Mouse (Mus musculus): ENCODE measurements at regions not wholly inside any gene's neighbourhood (a gene's known extent, or its start where the extent isn't known, plus 50 kb on each side); places are given as distances from the start of the nearest gene placed in this dataset.

DNA sequence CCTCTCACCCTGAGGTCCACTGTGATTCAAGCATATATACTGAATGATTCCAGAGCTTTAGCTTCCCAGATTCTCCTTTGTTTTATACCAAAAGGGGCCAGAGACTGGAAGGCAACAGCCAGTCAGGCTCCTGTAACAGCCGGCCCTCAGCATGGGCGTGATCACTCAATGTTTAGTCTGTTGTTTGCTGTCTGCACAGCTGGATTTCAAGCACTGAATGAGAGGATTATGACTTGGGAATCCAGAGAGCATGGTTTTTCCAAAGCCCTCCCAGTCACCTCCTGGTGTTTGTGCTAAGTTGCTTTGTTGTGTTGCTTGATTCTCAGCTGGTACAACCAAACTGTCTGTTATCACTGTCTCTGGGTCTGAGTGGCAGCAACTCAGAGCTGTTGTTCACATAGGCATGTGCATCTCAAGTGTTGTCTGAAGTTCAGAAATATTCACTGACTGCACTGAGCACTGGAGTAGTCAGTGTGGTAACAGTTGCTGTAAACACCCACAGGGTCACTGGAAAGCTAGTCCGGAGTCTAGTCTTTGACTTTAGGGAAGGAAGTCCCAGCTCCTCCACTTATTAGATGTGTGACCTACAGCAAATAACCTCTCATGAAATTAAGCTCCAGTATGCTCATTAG lies 196.9 kb upstream of the Fggy start:
- WGBS, result 85% methylated on average over 3 of the region's 3 CpGs
- TF ChIP-seq CTCF (IDR thresholded peaks at IDR 0.05; ENCODE audit: insufficient read depth, low read depth, low read length) (no peak), POLR2A (IDR thresholded peaks at IDR 0.05; ENCODE audit: insufficient read depth, low read depth, low read length) (no peak)
- Histone ChIP-seq H3K4me3 (ENCODE audit: insufficient read depth, low read depth, low read length) (no peak overlapping the region), H3K4me1 (ENCODE audit: control insufficient read depth, insufficient read depth, low read length) (no peaks in the 10 kb centered on the region), H3K27ac (ENCODE audit: insufficient read depth, low read depth, low read length) (no peak overlapping the region)

DNA sequence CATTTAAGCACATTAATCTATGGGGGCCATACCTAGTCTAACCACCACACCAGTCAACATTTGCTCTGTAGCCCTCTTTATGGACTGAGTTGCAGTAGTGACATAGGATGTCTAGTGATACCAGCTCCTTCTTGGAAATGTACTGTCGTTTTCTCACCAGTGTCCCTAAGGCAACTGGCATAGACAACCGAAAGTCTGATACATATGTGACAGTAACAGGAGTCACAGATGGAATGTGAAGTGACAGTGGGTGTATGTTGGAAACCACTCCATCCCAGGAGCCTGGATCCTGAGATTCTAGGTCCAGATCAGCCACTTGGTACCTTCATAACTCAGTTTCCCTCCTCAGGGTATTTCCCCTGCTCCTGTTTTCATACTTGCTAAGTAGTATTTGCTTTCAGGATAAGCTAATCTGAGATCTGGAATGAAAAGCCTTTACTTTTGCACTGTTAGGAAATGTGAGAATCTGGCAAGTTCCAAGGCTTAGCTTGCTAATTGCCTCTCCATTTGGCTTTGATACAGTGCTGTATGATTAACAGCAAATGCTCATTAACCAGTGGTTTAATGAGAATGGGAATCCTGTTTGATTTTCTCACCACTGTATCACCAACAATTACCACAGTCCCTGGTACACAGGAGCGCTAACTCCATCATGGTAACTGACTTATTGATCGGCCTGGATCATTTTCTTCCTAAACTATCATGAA lies 192.8 kb upstream of the Fggy start:
- Histone ChIP-seq H3K4me1 (ENCODE audit: control insufficient read depth, insufficient read depth, low read length) (no peaks in the 10 kb centered on the region), H3K4me3 (ENCODE audit: insufficient read depth, low read depth, low read length) (no peak overlapping the region), H3K27ac (ENCODE audit: insufficient read depth, low read depth, low read length) (no peak overlapping the region)
- TF ChIP-seq CTCF (IDR thresholded peaks at IDR 0.05; ENCODE audit: insufficient read depth, low read depth, low read length) (no peak), POLR2A (IDR thresholded peaks at IDR 0.05; ENCODE audit: insufficient read depth, low read depth, low read length) (no peak)
- 81% methylated on average over 4 of the region's 4 CpGs for WGBS

DNA sequence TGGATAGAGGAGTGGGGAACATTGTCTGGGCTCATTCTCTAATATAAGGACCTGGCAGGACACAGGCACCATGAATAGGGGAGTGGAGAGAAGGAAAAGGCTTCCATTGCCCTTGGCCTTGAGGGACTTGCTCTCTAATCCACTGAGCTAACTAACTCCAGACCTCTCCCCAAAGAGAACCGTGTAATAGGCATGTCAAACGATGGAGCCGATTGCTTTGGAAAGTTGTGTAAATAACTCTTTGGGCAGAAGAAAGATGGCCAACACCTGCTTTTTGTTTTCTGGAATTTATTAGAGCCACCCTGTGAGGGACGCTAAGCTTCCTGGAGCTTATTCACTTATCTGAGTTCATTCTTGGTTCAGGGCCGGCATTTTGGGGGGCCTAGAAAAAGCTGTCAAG lies 180.9 kb upstream of the Fggy start:
- TF ChIP-seq POLR2A (IDR thresholded peaks at IDR 0.05; ENCODE audit: insufficient read depth, low read depth, low read length) (no peak), CTCF (IDR thresholded peaks at IDR 0.05; ENCODE audit: insufficient read depth, low read depth, low read length) (no peak)
- Histone ChIP-seq H3K4me3 (ENCODE audit: insufficient read depth, low read depth, low read length) (no peak overlapping the region), H3K4me1 (ENCODE audit: control insufficient read depth, insufficient read depth, low read length) (no peaks in the 10 kb centered on the region; the same call in 1 of the 2 replicates), H3K27ac (ENCODE audit: insufficient read depth, low read depth, low read length) (no peak overlapping the region)
- WGBS, result 91% methylated on average over 5 of the region's 5 CpGs

DNA sequence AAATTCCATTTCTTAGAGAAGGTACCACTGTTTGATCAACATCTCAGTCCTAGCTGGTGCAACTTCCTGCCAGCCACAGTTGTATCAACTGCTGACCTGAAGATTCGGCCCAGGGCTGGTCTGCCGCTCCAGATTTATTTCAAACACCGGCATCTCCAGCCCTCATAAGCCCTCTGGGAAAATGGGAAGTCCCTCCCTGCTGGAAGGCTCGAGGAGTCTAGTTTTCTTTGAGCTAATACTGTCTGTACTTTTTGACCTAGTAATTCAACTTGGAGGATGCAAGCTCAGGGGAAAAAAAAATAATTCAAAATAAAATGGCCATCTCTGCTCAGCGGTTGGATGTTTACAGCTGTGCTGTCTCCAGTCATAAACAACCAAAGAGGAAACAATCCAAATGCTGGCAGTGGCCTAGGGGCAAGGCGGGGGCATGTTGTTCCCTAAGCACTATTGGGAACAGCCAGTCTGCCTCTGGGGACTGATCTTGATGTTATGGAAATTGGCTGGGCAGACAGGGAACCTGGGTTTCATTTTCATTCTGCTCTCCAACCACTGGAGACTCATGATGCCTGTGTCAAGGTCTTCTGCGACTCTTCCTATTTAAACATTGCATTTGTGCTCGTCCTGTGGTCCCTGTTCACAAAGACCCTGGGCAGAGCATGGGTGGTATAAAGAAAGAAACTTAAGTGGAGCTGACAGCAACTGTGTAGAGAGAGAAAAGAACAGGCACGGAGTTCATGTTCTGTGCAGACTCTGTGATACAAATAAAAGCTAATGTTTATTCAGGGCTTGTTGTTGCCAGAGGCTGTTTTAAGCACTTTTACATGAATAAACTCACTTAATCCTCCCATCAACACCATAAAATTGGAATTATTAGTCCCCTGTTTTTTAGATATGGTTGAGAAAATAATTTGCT lies 179.8 kb upstream of the Fggy start:
- no peak overlapping the region for H3K4me3 ChIP-seq (ENCODE audit: insufficient read depth, low read depth, low read length)
- WGBS, result 59% methylated on average over 9 of the region's 9 CpGs
- H3K4me1 ChIP-seq (ENCODE audit: control insufficient read depth, insufficient read depth, low read length), result no peaks in the 10 kb centered on the region; the same call in 1 of the 2 replicates
- H3K27ac ChIP-seq (ENCODE audit: insufficient read depth, low read depth, low read length), result no peak overlapping the region
- TF ChIP-seq CTCF (IDR thresholded peaks at IDR 0.05; ENCODE audit: insufficient read depth, low read depth, low read length) (no peak), POLR2A (IDR thresholded peaks at IDR 0.05; ENCODE audit: insufficient read depth, low read depth, low read length) (no peak)

DNA sequence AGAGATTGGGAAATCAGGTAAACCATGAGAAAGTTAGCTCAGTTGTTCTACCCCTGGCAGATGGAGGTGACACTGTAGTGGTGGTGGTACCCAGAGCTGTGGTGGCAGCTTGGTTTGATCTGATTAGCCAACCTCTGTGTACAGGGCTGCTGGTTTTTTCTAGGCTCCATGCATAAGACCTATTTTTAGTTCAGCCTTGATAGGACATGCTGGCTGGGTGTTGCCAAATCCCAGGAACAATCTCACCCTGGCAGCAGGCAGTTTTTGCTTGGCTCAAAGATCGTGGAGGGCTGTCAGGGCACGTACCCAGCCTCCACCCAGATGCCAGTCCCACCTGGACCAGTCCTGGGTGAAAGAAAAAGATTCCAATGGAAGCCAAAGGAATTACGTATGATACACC lies 178.7 kb upstream of the Fggy start:
- Histone ChIP-seq H3K4me1 (ENCODE audit: control insufficient read depth, insufficient read depth, low read length) (no peaks in the 10 kb centered on the region; the same call in 1 of the 2 replicates), H3K4me3 (ENCODE audit: insufficient read depth, low read depth, low read length) (no peak overlapping the region), H3K27ac (ENCODE audit: insufficient read depth, low read depth, low read length) (no peak overlapping the region)
- TF ChIP-seq POLR2A (IDR thresholded peaks at IDR 0.05; ENCODE audit: insufficient read depth, low read depth, low read length), result no peak
- no peak for TF ChIP-seq CTCF (IDR thresholded peaks at IDR 0.05; ENCODE audit: insufficient read depth, low read depth, low read length)
- WGBS, result 61% methylated on average over 3 of the region's 3 CpGs

DNA sequence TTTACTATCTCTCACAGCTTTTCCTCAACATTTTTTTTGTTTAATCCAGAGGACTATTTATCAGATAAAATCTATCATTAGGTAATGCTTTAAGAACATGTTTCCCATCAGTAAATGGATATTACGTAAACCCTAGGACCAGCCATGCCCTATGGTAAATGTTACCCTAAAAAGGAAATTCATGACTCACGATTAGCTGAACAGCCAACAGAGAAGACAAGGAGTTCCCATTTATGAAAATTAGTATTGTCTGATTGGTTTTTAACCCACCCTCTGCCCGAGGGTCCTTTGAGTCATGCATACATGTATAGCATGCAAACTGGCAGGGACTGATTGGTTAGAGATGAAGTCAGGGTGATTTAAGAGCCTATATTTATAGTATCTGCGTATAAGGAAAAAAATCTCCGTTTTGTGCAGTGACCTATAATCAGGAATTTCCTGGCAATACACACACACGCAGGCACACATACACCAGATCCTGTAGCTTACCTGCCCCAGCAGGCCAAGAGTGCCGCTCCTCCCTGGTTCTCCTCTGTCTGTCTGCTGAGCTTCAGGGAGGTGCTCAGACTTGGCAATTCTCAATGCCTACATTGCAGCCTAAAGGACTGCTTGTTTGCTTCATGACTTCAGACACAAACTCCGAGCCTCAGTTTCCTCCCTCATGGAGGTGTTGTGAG lies 174.0 kb upstream of the Fggy start:
- Histone ChIP-seq H3K27ac (ENCODE audit: insufficient read depth, low read depth, low read length) (no peak overlapping the region), H3K4me1 (ENCODE audit: control insufficient read depth, insufficient read depth, low read length) (peaks cover 2% of the 10 kb centered on the region; the same call in 1 of the 2 replicates), H3K4me3 (ENCODE audit: insufficient read depth, low read depth, low read length) (no peak overlapping the region)
- 87% methylated on average over 8 of the region's 8 CpGs for WGBS
- TF ChIP-seq CTCF (IDR thresholded peaks at IDR 0.05; ENCODE audit: insufficient read depth, low read depth, low read length) (no peak), POLR2A (IDR thresholded peaks at IDR 0.05; ENCODE audit: insufficient read depth, low read depth, low read length) (no peak)

DNA sequence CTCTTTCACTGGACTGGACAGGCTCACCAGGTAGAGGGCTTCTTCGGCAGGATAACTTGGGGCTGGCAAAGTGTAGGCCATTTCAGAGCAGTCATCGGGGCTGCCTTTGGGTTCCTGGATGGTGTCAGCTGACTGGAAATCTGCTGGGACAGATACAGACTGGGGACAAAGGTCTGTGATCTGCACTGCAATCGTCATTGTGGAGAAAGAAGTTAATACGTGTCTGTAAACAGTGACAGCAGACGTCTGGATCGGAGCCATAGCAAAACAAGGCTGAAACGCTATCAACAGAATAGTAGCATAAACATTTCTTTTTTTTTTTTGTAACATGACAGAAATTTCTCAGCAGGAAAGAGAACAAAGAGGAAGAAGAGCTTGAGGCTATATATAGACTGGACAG lies 171.8 kb upstream of the Fggy start:
- Histone ChIP-seq H3K27ac (ENCODE audit: insufficient read depth, low read depth, low read length) (no peak overlapping the region), H3K4me3 (ENCODE audit: insufficient read depth, low read depth, low read length) (no peak overlapping the region), H3K4me1 (ENCODE audit: control insufficient read depth, insufficient read depth, low read length) (0 out of 2 replicates have a peak, but pooled peaks cover 2% of the 10 kb centered on the region)
- 69% methylated on average over 7 of the region's 7 CpGs for WGBS
- no peak for TF ChIP-seq POLR2A (IDR thresholded peaks at IDR 0.05; ENCODE audit: insufficient read depth, low read depth, low read length)
- TF ChIP-seq CTCF (IDR thresholded peaks at IDR 0.05; ENCODE audit: insufficient read depth, low read depth, low read length), result no peak

DNA sequence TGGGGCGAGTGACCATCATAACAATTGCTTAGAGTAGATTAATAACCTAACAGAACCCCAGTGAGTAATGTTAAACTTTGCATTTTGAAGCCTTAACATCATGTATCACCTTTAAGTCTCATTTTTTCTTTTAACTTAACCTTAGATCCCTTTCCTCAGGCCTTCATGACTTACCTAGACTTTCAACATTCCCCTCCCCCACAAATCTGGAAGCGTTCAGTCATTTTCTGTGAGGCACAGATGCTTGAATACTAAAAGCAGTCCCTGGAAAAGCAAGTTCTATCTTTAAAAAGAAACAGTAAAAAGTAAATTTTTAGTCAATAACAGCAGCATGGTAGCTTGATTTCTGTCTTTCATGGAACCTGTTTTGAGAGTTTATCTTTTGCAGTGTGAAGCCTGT lies 171.3 kb upstream of the Fggy start:
- WGBS, result 65% methylated on average over 2 of the region's 2 CpGs
- H3K4me1 ChIP-seq (ENCODE audit: control insufficient read depth, insufficient read depth, low read length), result 0 out of 2 replicates have a peak, but pooled peaks cover 2% of the 10 kb centered on the region
- no peak overlapping the region for H3K27ac ChIP-seq (ENCODE audit: insufficient read depth, low read depth, low read length)
- H3K4me3 ChIP-seq (ENCODE audit: insufficient read depth, low read depth, low read length), result no peak overlapping the region
- no peak for TF ChIP-seq CTCF (IDR thresholded peaks at IDR 0.05; ENCODE audit: insufficient read depth, low read depth, low read length)
- no peak for TF ChIP-seq POLR2A (IDR thresholded peaks at IDR 0.05; ENCODE audit: insufficient read depth, low read depth, low read length)

Data from olfactory bulb, adult 2 months (tissue).